Mouse (Mus musculus): ENCODE measurements at regions not wholly inside any gene's neighbourhood (a gene's known extent, or its start where the extent isn't known, plus 50 kb on each side); places are given as distances from the start of the nearest gene placed in this dataset.
"Not testable (repeated sequence)": the region's sequence is repeated elsewhere in the genome, so short reads cannot be mapped to it uniquely, and the experiment has no call there.

- DNase-seq = no peak
These were observed 158.3 kb upstream of the Ptprz1 start for GRCm38 (mm10) chr6:22716864-22717557.

GRCm38 (mm10) chr6:22716144-22716856 is 159.0 kb upstream of the Ptprz1 start:
- DNase-seq = no peak

GRCm38 (mm10) chr6:22698187-22698586 is 177.1 kb upstream of the Ptprz1 start:
- DNase-seq = no peak

DNA sequence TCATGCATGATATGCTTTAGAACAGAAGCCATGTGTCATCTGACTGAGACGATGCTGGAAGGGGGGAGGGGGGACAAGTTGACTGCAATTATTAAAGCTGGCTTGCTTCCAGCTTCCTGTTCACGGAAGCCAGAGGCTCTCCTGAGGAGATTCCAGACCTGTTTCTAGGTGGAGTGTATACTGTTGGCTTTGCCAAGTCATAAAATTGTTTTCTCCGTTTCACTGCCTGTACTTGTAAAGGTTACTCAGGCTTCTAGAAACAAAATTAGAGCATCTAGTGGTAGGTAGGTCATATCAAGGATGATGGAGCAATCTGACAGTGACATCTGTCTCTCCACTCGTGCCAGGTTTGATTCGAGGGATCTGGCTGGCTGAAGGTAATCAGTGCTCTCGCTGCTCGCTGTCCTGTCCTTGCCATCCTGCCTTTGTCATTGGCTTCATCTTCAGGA is 186.6 kb upstream of the Ptprz1 start:
- DNase-seq = peak; percentile 4

GRCm38 (mm10) chr6:22674586-22674929 is 200.7 kb upstream of the Ptprz1 start:
- DNase-seq = no peak

GRCm38 (mm10) chr6:22673919-22674585 is 201.2 kb upstream of the Ptprz1 start:
- DNase-seq = no peak

DNA sequence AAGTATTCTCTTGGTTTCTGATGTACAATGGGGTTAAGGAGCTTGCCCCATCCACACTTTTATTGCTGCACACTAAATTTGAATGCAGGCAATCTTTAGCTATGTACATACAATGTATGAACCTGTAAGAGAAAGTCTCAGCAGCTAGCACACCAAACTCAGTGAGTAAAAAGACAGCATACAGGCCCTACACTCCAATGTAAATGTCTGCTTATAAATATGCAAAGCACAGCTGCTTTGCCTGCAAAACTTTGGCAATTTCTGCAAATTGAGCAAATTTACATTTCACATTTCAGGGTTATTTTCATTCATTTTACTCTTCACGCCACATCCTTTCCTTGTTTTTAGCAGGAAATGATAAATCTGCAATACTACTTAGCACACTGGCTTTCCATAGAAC is 203.8 kb upstream of the Ptprz1 start:
- no peak for DNase-seq

DNA sequence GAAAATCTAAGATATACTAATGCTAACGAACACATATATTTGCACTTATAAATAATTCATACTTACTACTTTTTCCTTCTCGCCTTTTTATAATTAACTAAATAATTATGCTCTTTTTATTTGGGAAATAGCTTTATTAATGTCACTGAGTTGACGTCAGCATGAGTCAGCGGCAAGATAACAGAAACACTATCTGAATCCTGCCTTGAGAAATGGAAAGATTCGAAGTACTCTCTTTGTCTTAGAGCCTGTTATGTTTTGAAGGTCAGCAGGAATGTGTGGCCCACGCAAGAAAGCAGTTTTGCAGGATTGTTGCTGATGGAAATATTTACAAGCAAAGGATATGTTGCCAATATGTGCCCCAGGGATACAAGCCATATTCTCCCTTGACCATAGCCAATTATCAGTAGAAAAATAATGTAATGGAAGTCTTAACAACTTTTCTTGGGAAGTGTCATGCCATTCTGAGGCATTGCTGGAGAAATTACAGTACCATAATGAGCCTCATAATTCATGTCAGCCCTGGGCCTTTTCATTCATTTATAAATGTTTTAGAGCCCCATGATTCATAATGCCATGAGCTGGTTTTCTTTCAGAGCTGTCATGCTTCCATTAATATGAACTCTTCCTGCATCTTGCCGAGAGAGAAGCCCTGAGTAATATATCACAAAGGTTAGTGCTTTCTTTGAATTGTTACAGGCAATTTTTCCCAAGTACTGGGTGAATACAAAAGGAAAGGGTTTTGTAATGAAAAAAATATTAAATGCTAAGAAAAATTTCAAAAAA is 206.9 kb upstream of the Ptprz1 start:
- peak; percentile 50 for DNase-seq

- DNase-seq = not testable (repeated sequence)
These were observed 217.9 kb upstream of the Ptprz1 start for GRCm38 (mm10) chr6:22657401-22657800.

GRCm38 (mm10) chr6:22640100-22640499 is 235.2 kb upstream of the Ptprz1 start:
- no peak for DNase-seq

- DNase-seq = no peak
These were observed 240.2 kb upstream of the Ptprz1 start for GRCm38 (mm10) chr6:22635141-22635540.

DNA sequence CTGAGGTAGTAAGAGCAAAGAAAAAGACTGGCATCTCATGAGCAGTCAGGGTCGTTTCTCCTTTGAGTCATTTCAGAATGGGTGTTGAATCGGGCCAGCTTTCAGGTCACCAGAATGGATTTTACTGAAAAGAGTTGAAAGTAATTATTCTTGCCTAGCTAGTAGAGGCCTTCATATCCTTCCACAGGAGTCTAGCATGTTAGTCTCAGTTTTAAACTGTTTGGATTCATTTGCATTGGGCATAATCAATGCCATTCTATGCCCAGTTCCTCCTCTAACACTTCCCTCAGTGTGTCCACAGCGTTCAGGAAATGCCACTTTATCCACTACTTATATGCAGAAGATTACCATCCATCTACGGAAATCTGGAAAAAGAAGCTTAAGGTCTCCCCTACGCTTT is 240.6 kb upstream of the Ptprz1 start:
- DNase-seq = no peak

DNA sequence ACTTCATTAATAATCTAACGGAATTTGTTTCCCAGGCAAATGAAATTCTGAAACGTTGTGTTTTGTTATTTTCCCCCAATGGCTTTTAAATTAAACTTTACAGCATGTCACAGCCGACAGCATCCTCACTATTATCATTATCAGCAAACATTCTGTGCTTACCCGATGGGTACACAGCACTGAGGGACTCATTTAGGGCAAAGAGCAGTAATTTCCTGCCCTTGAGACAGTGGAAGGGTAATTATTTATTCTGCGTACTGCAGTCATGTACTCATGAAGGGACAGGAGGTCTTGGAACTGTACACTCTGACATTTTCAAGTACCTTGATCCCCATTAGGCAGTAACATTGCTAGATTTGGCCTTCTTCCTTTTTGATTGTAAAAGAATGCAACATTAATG is 235.5 kb upstream of the Fam3c start:
- no peak for DNase-seq

DNA sequence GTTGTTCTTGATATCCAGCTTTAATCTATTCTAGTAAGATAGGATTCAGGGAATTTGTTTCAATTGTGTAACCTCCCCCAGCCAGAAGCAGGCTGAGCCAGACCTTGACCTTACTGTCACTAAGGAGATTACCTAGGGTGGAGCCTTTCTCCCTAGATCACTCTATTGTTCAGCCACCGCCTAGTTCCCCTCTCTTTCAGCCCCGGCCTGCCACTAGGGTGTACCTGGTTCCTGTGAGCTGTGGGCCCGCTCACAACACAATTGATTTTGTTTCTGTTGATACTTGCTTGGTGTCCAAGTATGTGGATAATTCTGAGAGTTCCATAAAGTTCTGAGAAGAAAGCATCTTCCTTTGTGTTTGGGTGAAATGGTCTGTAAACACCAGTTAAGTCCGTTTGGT is 228.8 kb upstream of the Fam3c start:
- no peak for DNase-seq

- no peak for DNase-seq
These were observed 216.9 kb upstream of the Fam3c start for GRCm38 (mm10) chr6:22572925-22573324.

- DNase-seq = no peak
These were observed 211.8 kb upstream of the Fam3c start for GRCm38 (mm10) chr6:22567891-22568290.

GRCm38 (mm10) chr6:22548296-22549245 is 192.5 kb upstream of the Fam3c start:
- DNase-seq = no peak

- DNase-seq = no peak
These were observed 185.6 kb upstream of the Fam3c start for GRCm38 (mm10) chr6:22541603-22542002.

- DNase-seq = no peak
These were observed 182.2 kb upstream of the Fam3c start for GRCm38 (mm10) chr6:22538254-22538653.

GRCm38 (mm10) chr6:22524384-22524783 is 168.3 kb upstream of the Fam3c start:
- DNase-seq = no peak

- no peak for DNase-seq
These were observed 167.7 kb upstream of the Fam3c start for GRCm38 (mm10) chr6:22523582-22524234.
